Mouse (Mus musculus) embryonic facial prominence, embryonic 14.5 days (tissue): Measurements from ENCODE around the gene Arrdc5. TPM values are rescaled to one million over a fixed set of nuclear protein-coding genes. Genes with fewer than 3 reads are reported as not detected.
A peak's percentile ranks its signal among the peaks of the same experiment; 100 is the strongest.

Experiments used
- ATAC-seq: fragments of 200-750 bp; cut with Nextera tagmentation; 2 replicates; pipeline ENCODE4 v1.8.0; 2017; ENCODE audit warnings: low read depth, moderate number of reproducible peaks, moderate TSS enrichment
- DNase-seq: peaks from one replicate; pipeline ENCODE4 v3.0.0-alpha.2; 2015; ENCODE audit warnings: low spot score
- H3K27ac ChIP-seq: fragments of 300-500 bp; sonication (generic); replicated peaks from 2 replicates; pipeline ENCODE4 v1.5.1; 2014; ENCODE audit warnings: low read depth, mild to moderate bottlenecking, low read length, moderate library complexity
- H3K27me3 ChIP-seq: fragments of 300-500 bp; sonication (generic); replicated peaks from 2 replicates; pipeline ENCODE4 v1.6.1; 2014; ENCODE audit warnings: low read length; ENCODE audit not compliant: control insufficient read depth, insufficient read depth
- H3K36me3 ChIP-seq: fragments of 300-500 bp; sonication (generic); 2 replicates; pipeline ENCODE4 v1.6.1; 2014; ENCODE audit warnings: low read length, mixed read lengths; ENCODE audit not compliant: control insufficient read depth, insufficient read depth
- H3K4me1 ChIP-seq: fragments of 300-500 bp; sonication (generic); 2 replicates; pipeline ENCODE4 v1.6.1; 2014; ENCODE audit warnings: antibody characterized with exemption, low read length; ENCODE audit not compliant: control insufficient read depth, insufficient read depth
- H3K4me2 ChIP-seq: fragments of 300-500 bp; sonication (generic); 2 replicates; pipeline ENCODE4 v1.6.1; 2014; ENCODE audit warnings: low read depth, mild to moderate bottlenecking, low read length, moderate library complexity, mixed read lengths
- H3K4me3 ChIP-seq: fragments of 300-500 bp; sonication (generic); 2 replicates; pipeline ENCODE4 v1.5.1; 2014; ENCODE audit warnings: low read depth, mild to moderate bottlenecking, low read length
- H3K9ac ChIP-seq: fragments of 300-500 bp; sonication (generic); 2 replicates; pipeline ENCODE4 v1.6.1; 2014; ENCODE audit warnings: low read depth, mild to moderate bottlenecking, low read length, moderate library complexity, mixed read lengths
- H3K9me3 ChIP-seq: fragments of 300-500 bp; sonication (generic); 2 replicates; pipeline ENCODE4 v1.6.1; 2016; ENCODE audit warnings: low read length; ENCODE audit not compliant: control insufficient read depth
- WGBS: fragments of 180-500 bp; shearing (Covaris S2); extraction: QIAGEN DNeasy Blood & Tissue Kit; methylation state at CpG from one replicate; pipeline ENCODE4 v1.1.7; 2014; 5-methylcytosine and 5-hydroxymethylcytosine counted together
- polyA plus RNA-seq: library from polyadenylated mRNA; unstranded; fragments of >200 nt; fragmentation: Nextera tagmentation; extraction: Ambion mirVana; gene quantifications from 2 replicates; pipeline ENCODE4 v1.2.1, GENCODE M21; 2014

The Arrdc5 gene
- polyA plus RNA-seq, 1 experiment from 2014 or later, result not detected

DNA sequence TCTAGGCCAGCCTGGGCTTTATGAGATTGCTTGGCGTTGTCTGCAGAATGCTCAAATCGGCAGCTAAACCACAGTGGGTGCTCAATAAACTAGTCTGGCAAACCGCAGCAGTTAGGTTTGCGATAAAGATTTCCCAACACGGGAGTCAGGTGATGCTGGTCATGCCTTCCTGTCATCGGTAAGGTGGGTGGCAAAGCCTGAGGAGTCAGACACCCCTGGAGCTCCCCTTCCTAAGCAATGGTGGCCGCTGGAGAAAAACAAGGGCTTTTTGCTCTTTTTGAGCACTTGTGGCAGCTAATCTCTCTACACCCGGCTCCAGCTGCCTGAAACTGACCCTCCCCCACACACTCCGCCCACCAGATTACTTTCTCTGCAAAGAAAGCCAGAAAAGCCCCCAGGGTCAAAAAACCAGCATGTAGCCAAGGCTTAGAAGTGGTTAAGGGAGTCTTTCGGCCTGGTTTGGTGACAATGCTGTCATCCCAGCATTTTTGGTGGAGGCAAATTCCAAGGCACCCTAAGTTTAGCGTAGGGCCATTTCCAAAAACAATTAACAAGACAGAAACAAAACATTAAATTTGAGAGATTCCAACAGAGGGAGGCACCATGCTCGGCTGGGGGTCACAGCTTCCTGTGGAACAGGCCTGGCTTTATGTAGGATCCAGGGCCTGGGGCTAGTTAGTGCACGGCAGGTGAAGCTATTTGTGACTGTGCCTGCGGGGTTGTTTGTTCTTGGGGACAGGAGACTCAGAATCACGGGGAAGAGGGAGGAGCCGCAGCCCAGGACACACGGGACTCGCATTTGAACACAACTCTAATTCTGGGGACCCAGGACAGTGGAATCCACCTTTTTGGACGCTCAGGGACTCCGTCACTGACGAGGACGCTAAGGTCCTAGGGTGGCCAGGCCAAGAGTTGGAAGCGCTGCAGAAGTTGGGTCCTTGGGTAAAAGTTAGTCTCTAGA lies 10.4 kb downstream of the Arrdc5 start:
- peaks cover 28% of the 10 kb centered on the region for H3K4me1 ChIP-seq
- no peaks in the 10 kb centered on the region for H3K9me3 ChIP-seq
- DNase-seq (peak; percentile 89), ATAC-seq (peak; percentile 10)
- H3K27ac ChIP-seq, result peak overlapping the region; percentile 97
- H3K4me3 ChIP-seq, result peak overlapping the region; percentile 58
- H3K4me2 ChIP-seq, result peak overlapping the region; percentile 58
- H3K36me3 ChIP-seq, result peaks cover 26% of the 10 kb centered on the region
- peak overlapping the region; percentile 70 for H3K9ac ChIP-seq
- WGBS, result under 1% methylated on average over 23 of the region's 23 CpGs
- H3K27me3 ChIP-seq, result no peaks in the 10 kb centered on the region

DNA sequence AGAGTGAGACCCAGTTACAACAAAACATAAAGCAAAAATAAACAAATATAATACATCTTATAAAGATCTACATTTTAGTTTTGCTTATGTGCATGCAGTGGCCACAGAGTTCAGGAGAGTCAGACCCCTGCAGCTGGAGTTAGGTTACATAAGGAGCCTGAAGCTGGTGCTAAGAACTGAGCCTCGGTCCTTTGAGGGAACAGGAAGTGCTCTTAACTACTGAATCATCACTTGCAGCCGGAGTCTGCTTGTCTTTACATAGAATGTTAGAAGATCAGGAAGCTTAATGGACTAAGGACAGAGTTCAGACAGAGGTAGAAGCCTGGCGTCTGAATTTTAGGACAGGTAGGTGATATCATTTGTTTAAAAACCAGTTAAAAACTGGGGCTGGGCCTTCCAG lies 11.2 kb downstream of the Arrdc5 start:
- WGBS, result 22% methylated on average over 3 of the region's 3 CpGs
- ATAC-seq, result no peak
- peak overlapping the region; percentile 58 for H3K4me3 ChIP-seq

DNA sequence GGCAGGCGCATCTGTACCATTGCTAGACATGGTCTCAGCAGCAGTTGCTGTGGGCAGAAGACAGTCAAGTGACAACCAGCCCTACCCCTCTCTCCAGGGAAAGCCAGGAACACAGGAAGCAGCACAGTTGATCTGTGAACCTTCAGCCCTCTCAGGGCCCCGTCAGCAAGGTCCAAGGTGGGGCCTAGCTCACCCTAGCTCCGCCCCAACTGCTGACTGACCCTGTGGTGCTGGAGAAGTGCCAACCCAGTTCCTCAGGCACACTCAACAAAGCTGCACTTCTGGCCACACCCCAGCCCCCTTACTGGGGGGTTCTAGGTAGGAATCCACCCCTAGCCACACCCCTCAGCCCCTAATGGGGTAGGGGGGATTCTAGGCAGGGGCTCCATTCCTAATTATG lies 12.3 kb downstream of the Arrdc5 start:
- Histone ChIP-seq H3K9ac (peak overlapping the region; percentile 34; the same call in 1 of the 2 replicates), H3K9me3 (no peaks in the 10 kb centered on the region), H3K27me3 (no peaks in the 10 kb centered on the region), H3K27ac (peak overlapping the region; percentile 56), H3K36me3 (peaks cover 43% of the 10 kb centered on the region), H3K4me3 (0 out of 2 replicates have a peak overlapping the region, but pooled peaks have one; percentile 10), H3K4me1 (peaks cover 28% of the 10 kb centered on the region), H3K4me2 (peak overlapping the region; percentile 29; the same call in 1 of the 2 replicates)
- ATAC-seq (no peak), DNase-seq (peak; percentile 55)
- WGBS, result 68% methylated on average over 3 of the region's 3 CpGs

More for the DNA sequence above, 11.2 kb downstream of the Arrdc5 start:
- Histone ChIP-seq H3K27ac (peak overlapping the region; percentile 97), H3K9me3 (no peaks in the 10 kb centered on the region), H3K4me1 (peaks cover 28% of the 10 kb centered on the region), H3K9ac (peak overlapping the region; percentile 70), H3K4me2 (peak overlapping the region; percentile 58), H3K27me3 (no peaks in the 10 kb centered on the region), H3K36me3 (peaks cover 34% of the 10 kb centered on the region)
- DNase-seq, result no peak

GRCm38 (mm10) chr17:56285995-56286394 lies 14.1 kb downstream of the Arrdc5 start:
- 94% methylated on average over 11 of the region's 11 CpGs for WGBS
- Histone ChIP-seq H3K27me3 (no peaks in the 10 kb centered on the region), H3K27ac (no peak overlapping the region), H3K9me3 (no peaks in the 10 kb centered on the region), H3K4me2 (no peak overlapping the region), H3K4me3 (no peak overlapping the region), H3K36me3 (peaks cover 58% of the 10 kb centered on the region), H3K4me1 (peaks cover 21% of the 10 kb centered on the region), H3K9ac (no peak overlapping the region)
- no peak for ATAC-seq
- no peak for DNase-seq

GRCm38 (mm10) chr17:56283316-56283715 lies 16.8 kb downstream of the Arrdc5 start:
- Histone ChIP-seq H3K4me1 (peaks cover 7% of the 10 kb centered on the region; the same call in 1 of the 2 replicates), H3K4me2 (no peak overlapping the region), H3K27me3 (no peaks in the 10 kb centered on the region), H3K4me3 (no peak overlapping the region), H3K36me3 (peaks cover 82% of the 10 kb centered on the region), H3K27ac (no peak overlapping the region), H3K9me3 (no peaks in the 10 kb centered on the region), H3K9ac (no peak overlapping the region)
- no peak for DNase-seq
- no peak for ATAC-seq
- WGBS, result 94% methylated on average over 8 of the region's 8 CpGs

DNA sequence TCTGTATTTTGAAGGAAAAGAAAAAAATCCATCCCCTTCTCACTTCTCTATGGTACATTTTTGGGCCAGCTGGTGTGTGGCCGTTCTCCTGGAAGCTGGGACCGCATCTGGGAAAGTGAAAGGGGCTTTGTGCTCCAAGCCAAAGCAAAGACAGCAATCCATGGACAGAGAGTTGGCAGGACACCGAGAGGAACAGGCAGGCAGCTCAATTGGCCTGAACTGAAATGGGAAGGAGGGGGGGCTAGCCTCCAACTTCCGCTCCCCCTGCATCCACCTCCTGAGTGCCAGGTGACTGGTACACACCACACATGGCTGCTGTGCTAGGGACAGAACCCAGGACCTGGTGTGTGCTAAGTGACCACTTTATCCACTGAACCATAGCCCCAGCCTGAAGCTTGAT lies 17.3 kb downstream of the Arrdc5 start:
- Histone ChIP-seq H3K27ac (no peak overlapping the region), H3K36me3 (peaks cover 87% of the 10 kb centered on the region), H3K27me3 (no peaks in the 10 kb centered on the region), H3K4me1 (peaks cover 3% of the 10 kb centered on the region; the same call in 1 of the 2 replicates), H3K4me2 (no peak overlapping the region), H3K9me3 (no peaks in the 10 kb centered on the region), H3K9ac (no peak overlapping the region), H3K4me3 (no peak overlapping the region)
- no peak for ATAC-seq
- WGBS, result 74% methylated on average over 4 of the region's 4 CpGs
- DNase-seq, result no peak

- H3K4me3 ChIP-seq, result no peak overlapping the region
- DNase-seq (no peak), ATAC-seq (no peak)
- no peaks in the 10 kb centered on the region for H3K27me3 ChIP-seq
- no peak overlapping the region for H3K27ac ChIP-seq
- no peak overlapping the region for H3K9ac ChIP-seq
- no peaks in the 10 kb centered on the region for H3K9me3 ChIP-seq
- peaks cover 78% of the 10 kb centered on the region for H3K36me3 ChIP-seq
- 88% methylated on average over 12 of the region's 12 CpGs for WGBS
- H3K4me2 ChIP-seq, result no peak overlapping the region
- 0 out of 2 replicates have a peak, but pooled peaks cover 5% of the 10 kb centered on the region for H3K4me1 ChIP-seq
Observed at GRCm38 (mm10) chr17:56281193-56281592, 18.9 kb downstream of the Arrdc5 start.

DNA sequence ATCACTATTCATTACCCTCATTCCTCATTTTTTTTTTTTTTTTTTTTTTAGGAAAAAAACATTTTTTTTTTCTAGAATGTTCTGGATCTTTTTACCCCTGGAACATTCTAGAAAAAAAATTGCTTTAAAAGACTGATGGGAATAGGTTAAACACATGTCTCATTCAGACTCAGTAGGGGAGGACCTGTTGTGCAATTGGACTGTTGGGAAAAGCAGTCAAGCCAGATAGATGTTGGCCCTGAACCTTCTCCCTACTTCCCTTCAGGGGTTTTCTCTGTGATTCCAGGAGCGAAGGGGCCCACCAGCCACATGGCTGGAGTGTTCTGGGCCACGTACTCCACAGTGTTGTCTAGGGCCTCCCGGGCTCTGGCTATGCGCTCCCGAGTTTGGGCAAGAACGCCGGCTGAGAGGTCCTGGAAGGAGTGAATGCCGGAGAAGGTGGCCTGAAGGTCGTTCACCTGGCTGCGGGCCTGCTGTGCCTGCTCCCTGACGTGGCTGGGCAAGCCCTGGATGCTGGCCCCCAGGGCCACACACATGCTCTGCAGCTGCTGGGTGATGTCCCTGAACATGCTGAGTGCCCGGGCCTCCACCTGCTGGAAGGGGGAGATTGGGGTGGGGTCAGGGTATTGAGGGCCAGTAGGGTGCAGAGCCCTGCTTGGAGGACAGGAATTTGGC lies 20.5 kb downstream of the Arrdc5 start:
- WGBS, result 82% methylated on average over 10 of the region's 12 CpGs
- Histone ChIP-seq H3K9me3 (no peaks in the 10 kb centered on the region), H3K27me3 (no peaks in the 10 kb centered on the region), H3K4me1 (0 out of 2 replicates have a peak, but pooled peaks cover 5% of the 10 kb centered on the region), H3K9ac (no peak overlapping the region), H3K36me3 (peaks cover 62% of the 10 kb centered on the region), H3K4me3 (no peak overlapping the region), H3K27ac (no peak overlapping the region), H3K4me2 (no peak overlapping the region)
- DNase-seq, result no peak
- ATAC-seq, result no peak
